Mouse (Mus musculus) c-Kit-positive CD71-negative TER-119-negative erythroid progenitor cells, embryonic 14.5 days (primary cell): ENCODE measurements around the gene Mrln.

Experiments used
- DNase-seq: peaks from one replicate; pipeline ENCODE4 v3.0.0-alpha.2; 2013; ENCODE audit warnings: low read depth

Gene Mrln

DNA sequence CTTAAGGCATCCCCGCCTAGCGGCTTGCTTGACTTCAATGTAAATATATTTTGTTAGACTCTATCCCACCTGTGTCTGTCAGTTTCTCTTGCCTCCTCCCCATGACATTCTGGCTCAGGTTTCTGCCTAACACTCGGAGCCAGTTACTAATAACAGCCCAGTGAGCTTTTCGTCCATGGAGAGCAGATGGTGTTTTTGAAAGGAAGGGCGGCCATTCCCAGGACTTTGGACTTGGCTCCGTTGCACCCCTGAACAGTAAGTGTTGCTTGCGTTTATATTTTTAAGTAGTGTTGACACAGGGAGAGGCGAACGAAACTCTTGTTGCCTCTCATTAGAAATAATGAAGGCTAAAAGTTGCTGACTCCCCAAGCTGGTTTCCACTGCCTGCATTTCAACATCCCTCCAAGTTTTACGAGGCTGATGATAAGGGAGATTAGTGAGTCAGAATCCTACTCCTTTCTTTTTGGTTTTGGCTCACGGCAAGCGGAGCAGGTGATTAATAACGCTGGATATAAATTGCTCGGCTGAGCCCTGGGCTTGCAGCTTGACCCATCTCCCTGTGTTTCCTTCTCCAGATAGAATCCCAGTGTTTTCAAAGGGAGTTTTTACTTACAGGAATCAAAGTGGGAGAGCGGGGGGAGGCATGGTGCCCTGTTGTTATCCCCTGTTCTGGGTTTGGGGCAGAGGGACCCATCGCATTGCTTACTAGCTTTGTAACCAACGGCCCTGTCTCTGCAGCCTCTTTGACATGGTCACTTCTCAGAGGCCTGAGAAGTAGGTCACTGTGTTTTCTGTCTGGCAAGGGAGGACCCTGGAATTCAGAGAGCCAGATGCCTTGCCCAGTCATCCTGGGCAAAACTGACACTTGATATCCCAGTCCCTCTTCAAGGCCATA is at the start of gene Mrln:
Gene Mrln (plus strand): TSS at position 160 of the 895 bp plus-strand sequence.
- no peak for DNase-seq

- no peak for DNase-seq
These were observed 47.9 kb upstream of the Mrln start for GRCm38 (mm10) chr10:70156431-70157165.

DNA sequence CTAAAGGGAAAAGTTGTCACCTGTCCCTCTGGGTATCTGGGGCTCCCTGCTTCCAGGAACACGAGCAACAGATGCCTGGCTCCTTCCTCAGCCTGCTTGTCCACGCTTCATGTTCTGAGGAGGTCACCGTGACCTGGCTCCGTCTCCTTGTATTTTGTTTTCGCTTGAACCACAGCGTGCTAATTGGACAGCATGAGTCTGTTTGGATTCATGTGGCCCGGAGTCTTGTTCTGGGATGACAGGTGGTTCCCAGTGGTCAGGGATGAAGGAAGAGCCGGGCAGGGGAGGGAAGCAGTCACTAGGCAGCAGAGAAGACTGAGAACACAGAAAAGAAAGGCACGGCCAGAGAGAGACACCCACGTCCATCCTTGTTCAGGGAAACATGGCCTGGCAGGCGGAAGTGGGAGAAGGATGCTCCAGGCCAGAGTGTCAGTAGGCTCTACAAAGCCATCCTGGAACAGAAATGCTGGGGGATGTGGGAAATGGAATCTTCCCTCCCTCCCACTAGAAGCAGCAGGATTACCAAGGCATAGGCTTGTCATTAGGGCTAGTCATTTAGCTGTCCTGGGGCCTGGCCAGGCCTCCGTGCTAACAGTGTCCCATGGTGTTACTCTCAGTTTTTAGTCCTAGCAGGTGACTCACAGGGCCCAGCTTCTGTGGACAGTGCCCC is 44.7 kb upstream of the Mrln start:
- DNase-seq: no peak

DNA sequence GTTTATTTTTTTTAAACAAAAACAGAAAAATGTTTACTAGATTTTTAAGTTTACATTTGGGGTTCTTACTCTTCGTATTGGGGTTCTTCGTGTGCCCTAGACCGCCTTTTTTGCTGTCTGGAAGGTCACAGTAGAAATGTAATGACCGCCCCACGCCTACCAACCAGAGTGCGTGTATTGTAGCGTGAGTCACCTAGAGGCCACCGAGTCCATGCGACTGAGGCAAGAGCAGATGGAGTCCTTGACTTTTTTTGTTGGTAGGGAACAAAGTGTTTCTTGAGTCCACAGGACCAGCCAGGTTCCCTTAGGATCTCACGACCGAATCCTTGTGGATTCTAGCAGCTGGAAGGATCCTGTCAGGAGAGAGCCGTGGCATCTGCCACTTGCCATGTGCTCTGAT is 43.7 kb upstream of the Mrln start:
- no peak for DNase-seq

GRCm38 (mm10) chr10:70161504-70161903 is 43.0 kb upstream of the Mrln start:
- DNase-seq: no peak

GRCm38 (mm10) chr10:70163681-70164080 is 40.8 kb upstream of the Mrln start:
- no peak for DNase-seq

DNA sequence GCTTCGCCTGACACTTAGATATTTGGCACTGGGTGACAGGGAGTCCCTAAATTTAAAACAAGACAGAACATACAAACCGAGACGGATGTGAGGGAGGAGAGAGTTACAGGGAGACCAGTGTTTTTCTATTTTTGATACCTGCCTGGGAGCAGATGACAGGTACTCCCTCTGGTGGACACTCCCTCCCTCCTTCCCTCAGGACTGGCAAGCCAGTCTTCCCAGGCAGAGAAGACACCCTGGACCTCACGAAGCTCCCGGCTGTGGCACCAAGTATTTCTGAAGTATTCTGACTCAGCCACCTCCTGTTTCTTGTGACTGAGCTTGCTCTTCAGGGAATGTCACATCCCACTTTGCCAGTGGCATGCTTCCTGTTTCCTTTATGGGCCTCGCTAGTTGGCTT is 38.6 kb upstream of the Mrln start:
- no peak for DNase-seq

GRCm38 (mm10) chr10:70166427-70166826 is 38.0 kb upstream of the Mrln start:
- DNase-seq: no peak

GRCm38 (mm10) chr10:70167625-70168024 is 36.8 kb upstream of the Mrln start:
- DNase-seq: no peak

- no peak for DNase-seq
These were observed 36.1 kb upstream of the Mrln start for GRCm38 (mm10) chr10:70168396-70168795.

DNA sequence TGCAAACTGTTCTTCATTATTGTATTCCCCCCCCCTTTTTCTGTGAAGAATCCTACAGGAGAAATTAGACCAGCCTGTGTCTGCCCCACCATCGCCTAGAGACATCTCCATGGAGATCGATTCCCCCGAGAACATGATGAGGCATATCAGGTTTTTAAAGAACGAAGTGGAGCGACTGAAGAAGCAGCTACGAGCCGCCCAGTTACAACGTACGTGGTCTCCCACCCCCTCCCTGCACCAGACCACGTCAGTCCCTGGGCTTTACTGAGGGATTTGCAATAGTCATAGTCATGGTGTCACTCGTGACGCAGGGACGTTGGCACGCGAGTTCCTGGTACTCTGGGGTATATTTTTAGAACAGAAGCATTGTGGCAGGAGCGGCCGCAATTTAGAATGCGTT is 35.4 kb upstream of the Mrln start:
- no peak for DNase-seq

GRCm38 (mm10) chr10:70173314-70173713 is 31.1 kb upstream of the Mrln start:
- peak; percentile 64 for DNase-seq

DNA sequence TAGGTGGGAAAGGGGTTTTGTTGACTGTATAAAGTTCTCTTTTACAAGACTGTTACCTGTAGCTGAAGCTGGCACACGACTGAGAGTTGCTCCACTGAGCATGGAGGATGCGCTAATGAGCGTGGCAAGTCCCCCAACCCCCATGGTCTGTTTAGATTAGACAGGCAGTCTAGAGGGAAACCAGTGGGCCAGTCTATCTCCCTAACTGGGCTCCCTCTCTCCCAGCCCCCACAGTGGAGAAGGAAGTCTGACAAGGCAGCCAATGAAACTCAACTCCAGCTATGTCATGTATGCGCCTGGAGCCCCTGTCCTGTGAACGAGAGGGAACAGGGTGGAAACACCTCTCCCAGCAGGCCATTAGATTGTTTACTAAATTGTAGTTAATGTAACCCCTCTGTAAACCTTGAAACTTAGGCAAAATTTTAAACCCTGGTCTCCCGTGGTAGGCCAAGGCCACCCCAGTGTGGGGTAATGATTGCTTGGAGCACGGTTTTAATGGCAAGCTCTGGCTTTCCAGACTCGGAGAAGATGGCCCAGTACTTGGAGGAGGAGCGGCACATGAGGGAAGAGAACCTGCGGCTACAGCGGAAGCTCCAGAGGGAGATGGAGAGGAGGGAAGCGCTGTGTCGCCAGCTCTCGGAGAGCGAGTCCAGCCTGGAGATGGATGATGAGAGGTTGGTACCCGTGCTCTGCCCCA is 29.8 kb upstream of the Mrln start:
- no peak for DNase-seq

DNA sequence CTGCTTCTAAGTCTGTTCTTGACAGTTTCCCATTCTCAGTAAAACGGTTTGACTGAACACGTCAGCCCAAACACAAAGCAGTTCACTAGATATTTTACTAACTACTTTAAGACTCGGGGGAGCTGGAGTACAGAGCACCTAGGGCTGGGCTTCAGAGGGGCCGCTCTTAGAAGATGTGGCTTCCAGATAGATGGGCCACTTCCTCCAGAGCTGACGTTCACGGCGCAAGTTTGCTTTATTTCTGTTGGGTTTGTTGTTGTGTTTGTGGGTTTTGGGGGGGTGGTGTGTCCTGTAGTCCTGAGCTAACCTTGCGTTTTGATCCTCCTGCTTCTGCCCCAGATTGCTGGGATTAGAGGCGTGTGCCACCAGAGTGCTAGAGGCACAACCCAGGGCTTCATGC is 23.7 kb upstream of the Mrln start:
- DNase-seq: no peak

DNA sequence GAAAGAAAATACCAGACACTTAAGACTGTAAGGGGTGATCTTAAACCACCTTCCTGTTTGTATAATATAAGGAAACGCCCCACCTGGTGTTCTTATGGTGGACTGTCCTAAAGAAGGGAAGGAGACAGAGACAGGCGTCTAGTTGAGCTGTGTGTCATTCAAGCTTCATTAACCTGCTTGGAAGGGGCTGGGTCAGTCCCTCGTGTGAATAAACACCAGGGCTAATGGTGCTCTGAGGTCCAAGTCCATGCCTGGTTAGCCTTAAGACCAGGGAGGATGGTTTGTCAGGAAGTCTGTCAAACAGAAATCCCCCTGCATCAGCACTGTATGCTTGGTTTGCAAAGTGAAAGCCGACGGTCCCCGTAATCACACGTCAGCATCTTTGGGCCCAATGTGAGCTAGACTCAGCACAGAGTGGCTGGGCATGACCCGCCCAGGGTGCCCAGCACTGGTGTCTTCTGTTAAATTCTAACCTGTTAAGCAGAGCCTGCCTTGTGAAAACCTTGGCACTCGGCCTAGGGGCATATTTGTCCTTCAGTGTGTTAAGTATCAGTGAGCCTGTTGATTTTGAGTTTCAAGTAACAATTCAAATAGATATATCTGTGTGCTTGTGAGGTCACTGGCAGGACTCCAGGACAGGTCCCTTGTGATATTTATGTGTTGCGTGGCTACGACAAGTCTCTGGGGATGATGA is 23.0 kb upstream of the Mrln start:
- DNase-seq: no peak

DNA sequence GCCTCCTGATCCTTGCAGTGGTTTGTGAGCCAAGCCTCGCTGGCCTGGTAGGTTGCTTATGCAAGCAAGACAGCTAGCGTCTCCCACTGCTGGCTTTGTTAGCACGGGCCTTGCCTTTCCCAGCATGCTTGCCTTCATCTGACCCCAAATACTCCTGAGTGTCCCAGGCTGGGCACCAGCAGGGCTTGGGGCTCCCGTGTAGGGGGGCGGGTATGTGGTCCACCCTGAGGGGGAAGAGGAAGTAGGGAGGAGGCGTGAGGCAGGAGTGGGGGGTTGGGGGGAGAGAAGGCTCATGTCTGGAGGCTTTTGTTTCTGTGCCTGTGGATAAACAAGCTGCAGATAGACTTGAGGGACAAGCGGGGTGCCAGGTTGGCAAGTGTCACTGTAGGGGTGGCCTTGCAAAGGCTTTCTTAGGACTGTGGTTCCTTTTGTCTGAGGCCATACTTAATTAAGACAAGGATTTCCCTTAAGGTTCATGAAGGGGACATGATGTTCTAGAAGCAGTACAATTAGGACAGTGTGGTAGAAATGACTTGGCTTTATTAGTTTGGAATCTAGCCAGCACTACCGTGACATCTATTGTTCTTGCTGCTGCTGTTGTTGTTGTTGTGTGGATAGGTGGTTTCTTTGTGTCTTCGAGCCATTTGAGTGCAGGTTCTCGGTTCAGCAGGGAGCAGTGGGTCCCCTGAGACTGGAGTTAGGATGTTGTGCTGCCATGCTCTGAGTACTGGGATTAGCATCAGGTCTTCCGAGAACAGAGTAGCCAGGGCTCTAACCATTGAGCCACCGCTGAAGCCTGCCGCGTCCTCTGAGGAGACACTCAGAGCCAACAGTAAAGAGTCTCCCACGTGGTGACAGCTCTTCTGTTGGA is 21.0 kb upstream of the Mrln start:
- no peak for DNase-seq

DNA sequence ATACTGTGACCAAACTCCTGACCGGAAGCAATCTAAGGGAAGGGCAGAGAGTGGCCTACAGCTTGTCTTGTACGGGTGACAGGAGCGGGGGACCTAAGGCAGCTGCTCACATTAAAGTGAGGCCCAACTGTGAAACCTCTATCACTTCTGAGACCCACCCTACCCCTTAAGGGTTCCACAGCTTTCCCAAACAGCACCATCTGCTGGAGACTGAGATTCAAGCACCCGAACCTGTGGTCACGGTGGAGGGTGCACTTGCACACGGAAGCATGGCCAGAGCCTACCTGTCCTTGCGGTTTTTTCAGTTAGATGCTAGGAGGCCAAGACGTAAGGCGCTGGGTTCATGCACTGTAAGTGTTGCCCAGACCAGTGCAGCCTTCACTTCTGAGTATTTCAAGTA is 18.3 kb upstream of the Mrln start:
- DNase-seq: no peak

GRCm38 (mm10) chr10:70186586-70186985 is 17.9 kb upstream of the Mrln start:
- DNase-seq: no peak

DNA sequence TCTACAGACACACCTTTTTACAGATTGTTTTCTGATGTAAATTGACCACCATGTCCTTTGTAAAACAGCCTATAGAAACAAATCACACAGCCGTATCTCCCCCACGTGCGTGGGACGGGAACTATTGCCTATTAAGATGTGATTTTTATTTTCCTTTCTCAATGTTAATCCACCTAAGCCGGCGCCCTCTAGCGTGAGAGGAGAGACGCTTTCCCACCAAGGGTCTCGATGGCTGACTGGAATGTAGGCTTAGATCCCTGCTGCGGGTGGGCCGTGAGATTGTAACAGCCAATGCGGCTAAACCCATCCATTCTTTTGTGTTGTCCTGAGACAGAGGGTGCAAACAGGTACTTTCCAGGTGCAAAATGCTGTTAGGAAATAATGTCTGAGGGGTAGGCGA is 14.6 kb upstream of the Mrln start:
- DNase-seq: no peak

- DNase-seq: no peak
These were observed 10.2 kb upstream of the Mrln start for GRCm38 (mm10) chr10:70194283-70194682.

GRCm38 (mm10) chr10:70195279-70195678 is 9.2 kb upstream of the Mrln start:
- no peak for DNase-seq
